Mouse (Mus musculus): ENCODE data around the gene Aprt. TPM values are rescaled to one million over a fixed set of nuclear protein-coding genes. Genes with fewer than 3 reads are reported as not detected.

Aprt gene
- polyA plus RNA-seq (2015; fragmentation: Nextera tagmentation; extraction: Ambion mirVana): 545 and 612 TPM in 2 replicates

GRCm38 (mm10) chr8:122576648-122577022 is at the start of gene Aprt:
Gene Aprt, minus strand, starts transcription at chr8:122576909.
- Histone ChIP-seq H3K4me3 (replicated peaks) (peak within 1 kb of the TSS; percentile 77), H3K4me2 (replicated peaks) (peak within 1 kb of the TSS; percentile 81), H3K9ac (peak within 1 kb of the TSS; percentile 83), H3K4me1 (replicated peaks) (peaks cover 37% of the 10 kb centered on the region), H3K27me3 (replicated peaks) (no peaks in the 10 kb centered on the region), H3K36me3 (peaks cover 11% of the 10 kb centered on the region), H3K9me3 (no peaks in the 10 kb centered on the region), H3K27ac (peak within 1 kb of the TSS; percentile 85)
- 0% methylated on average over 39 of the region's 39 CpGs for WGBS
- ATAC-seq: peak; percentile 90

DNA sequence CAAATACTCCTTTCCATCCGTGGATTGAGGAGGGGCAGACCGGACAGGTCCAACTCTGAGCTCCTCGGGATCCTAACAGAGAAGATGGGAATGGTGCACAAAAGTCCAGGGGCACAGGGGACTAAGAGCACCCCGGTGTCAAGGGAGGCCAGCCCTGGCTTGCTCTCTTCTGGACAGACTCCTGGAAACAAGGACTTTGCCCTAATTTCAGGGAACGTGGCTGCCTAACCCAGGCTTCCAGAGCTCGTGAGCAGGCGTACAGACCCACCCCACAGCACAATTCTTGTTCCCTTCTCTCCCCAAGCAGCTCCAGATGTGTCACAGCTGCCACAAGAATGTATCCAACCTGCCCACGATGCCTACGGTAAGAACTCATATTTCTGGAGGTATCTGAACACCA is 49.1 kb upstream of the Aprt start:
- no peaks in the 10 kb centered on the region for H3K9me3 ChIP-seq
- 0 out of 2 replicates have a peak, but pooled peaks cover 14% of the 10 kb centered on the region for H3K4me1 ChIP-seq (replicated peaks)
- H3K9ac ChIP-seq: no peak overlapping the region
- no peaks in the 10 kb centered on the region for H3K27me3 ChIP-seq (replicated peaks)
- ATAC-seq: no peak
- no peak overlapping the region for H3K4me2 ChIP-seq (replicated peaks)
- no peaks in the 10 kb centered on the region for H3K36me3 ChIP-seq
- 68% methylated on average over 9 of the region's 9 CpGs for WGBS
- no peak overlapping the region for H3K27ac ChIP-seq
- no peak overlapping the region for H3K4me3 ChIP-seq (replicated peaks)

DNA sequence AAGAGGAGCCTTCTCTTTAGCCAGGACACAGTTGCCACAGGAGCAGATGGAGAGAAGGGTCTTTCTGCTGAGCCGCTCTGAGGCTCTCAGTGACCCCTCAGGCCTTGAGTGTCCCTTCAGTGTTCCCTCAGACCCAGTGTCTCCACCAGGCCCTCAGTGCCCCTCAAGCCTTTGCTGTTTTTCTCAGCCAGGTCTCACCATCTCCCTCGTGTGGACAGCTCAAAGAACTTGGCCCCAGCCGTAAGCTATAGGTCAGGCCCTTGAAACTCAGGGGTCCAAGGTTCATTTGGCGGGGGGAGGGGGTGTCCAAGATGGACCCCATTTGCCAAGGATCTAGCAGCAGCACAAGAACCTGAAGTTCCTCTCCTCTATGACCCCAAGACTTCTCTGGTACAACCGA is 47.9 kb upstream of the Aprt start:
- H3K4me1 ChIP-seq (replicated peaks): 0 out of 2 replicates have a peak, but pooled peaks cover 14% of the 10 kb centered on the region
- H3K9me3 ChIP-seq: no peaks in the 10 kb centered on the region
- no peaks in the 10 kb centered on the region for H3K27me3 ChIP-seq (replicated peaks)
- no peak overlapping the region for H3K4me2 ChIP-seq (replicated peaks)
- WGBS: 74% methylated on average over 5 of the region's 5 CpGs
- H3K9ac ChIP-seq: no peak overlapping the region
- no peak overlapping the region for H3K4me3 ChIP-seq (replicated peaks)
- ATAC-seq: no peak
- H3K27ac ChIP-seq: no peak overlapping the region
- H3K36me3 ChIP-seq: no peaks in the 10 kb centered on the region

- ATAC-seq: no peak
- Histone ChIP-seq H3K9me3 (no peaks in the 10 kb centered on the region), H3K27me3 (replicated peaks) (no peaks in the 10 kb centered on the region), H3K36me3 (no peaks in the 10 kb centered on the region), H3K9ac (no peak overlapping the region), H3K4me1 (replicated peaks) (0 out of 2 replicates have a peak, but pooled peaks cover 14% of the 10 kb centered on the region), H3K4me3 (replicated peaks) (no peak overlapping the region), H3K27ac (no peak overlapping the region), H3K4me2 (replicated peaks) (no peak overlapping the region)
- 89% methylated on average over 17 of the region's 17 CpGs for WGBS
Observed at GRCm38 (mm10) chr8:122623844-122624642, 47.3 kb upstream of the Aprt start.

DNA sequence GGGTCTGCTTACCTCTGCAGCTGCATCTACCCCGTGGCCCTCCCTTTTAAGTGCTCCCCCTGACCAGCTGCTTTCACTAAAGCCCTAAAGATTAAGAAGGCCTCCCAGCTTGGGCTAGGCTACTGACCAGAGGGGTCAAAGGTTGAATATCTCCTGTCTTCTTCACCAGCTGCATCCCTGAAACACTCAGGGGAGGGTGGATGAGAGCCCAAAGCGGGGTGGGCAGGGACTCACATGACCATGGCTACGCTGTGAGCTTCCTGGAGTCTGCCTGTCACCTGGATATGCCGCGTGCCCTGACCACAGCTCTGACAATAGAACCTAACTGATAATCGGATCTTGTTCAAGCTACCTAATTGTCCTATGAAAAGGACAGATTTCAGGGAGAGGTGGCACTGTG is 46.0 kb upstream of the Aprt start, which contains the start of gene Pabpn1l:
Pabpn1l (minus strand) TSS at position 13 of the 400 bp plus-strand sequence.
- no peaks in the 10 kb centered on the region for H3K36me3 ChIP-seq
- no peak for ATAC-seq
- H3K27ac ChIP-seq: no peak within 1 kb of the TSS
- no peak within 1 kb of the TSS for H3K4me3 ChIP-seq (replicated peaks)
- H3K4me1 ChIP-seq (replicated peaks): peaks cover 17% of the 10 kb centered on the region; the same call in 1 of the 2 replicates
- no peaks in the 10 kb centered on the region for H3K9me3 ChIP-seq
- no peak within 1 kb of the TSS for H3K9ac ChIP-seq
- no peaks in the 10 kb centered on the region for H3K27me3 ChIP-seq (replicated peaks)
- 58% methylated on average over 6 of the region's 6 CpGs for WGBS
- no peak within 1 kb of the TSS for H3K4me2 ChIP-seq (replicated peaks)

DNA sequence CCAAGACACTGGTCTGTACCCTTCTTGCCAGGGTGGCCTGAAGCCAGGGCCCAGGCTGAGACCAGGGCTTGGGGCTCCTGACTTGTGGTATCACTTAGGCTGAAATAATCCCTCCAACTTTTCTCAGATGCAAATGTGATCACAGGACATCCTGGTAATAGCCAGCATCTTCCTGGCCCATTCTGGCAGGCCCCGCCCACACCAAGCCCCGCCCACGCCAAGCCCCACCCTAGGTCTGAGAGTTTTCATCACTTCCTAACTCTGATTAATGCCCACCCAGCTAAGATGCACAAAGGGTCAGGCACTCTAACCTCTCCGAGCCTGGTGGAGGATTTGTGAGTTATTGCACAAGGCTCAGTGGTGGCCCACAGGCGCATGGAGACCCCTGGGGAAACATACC is 43.7 kb upstream of the Aprt start:
- Histone ChIP-seq H3K36me3 (no peaks in the 10 kb centered on the region), H3K4me3 (replicated peaks) (no peak overlapping the region), H3K27ac (no peak overlapping the region), H3K4me2 (replicated peaks) (no peak overlapping the region), H3K4me1 (replicated peaks) (peaks cover 16% of the 10 kb centered on the region; the same call in 1 of the 2 replicates), H3K9ac (no peak overlapping the region), H3K9me3 (no peaks in the 10 kb centered on the region), H3K27me3 (replicated peaks) (no peaks in the 10 kb centered on the region)
- 27% methylated on average over 5 of the region's 5 CpGs for WGBS
- ATAC-seq: no peak

GRCm38 (mm10) chr8:122618660-122619378 is 42.1 kb upstream of the Aprt start:
- no peaks in the 10 kb centered on the region for H3K36me3 ChIP-seq
- H3K4me3 ChIP-seq (replicated peaks): no peak overlapping the region
- no peak overlapping the region for H3K27ac ChIP-seq
- no peak for ATAC-seq
- peaks cover 12% of the 10 kb centered on the region; the same call in 1 of the 2 replicates for H3K4me1 ChIP-seq (replicated peaks)
- H3K4me2 ChIP-seq (replicated peaks): no peak overlapping the region
- H3K27me3 ChIP-seq (replicated peaks): no peaks in the 10 kb centered on the region
- no peak overlapping the region for H3K9ac ChIP-seq
- 81% methylated on average over 6 of the region's 6 CpGs for WGBS
- H3K9me3 ChIP-seq: no peaks in the 10 kb centered on the region

DNA sequence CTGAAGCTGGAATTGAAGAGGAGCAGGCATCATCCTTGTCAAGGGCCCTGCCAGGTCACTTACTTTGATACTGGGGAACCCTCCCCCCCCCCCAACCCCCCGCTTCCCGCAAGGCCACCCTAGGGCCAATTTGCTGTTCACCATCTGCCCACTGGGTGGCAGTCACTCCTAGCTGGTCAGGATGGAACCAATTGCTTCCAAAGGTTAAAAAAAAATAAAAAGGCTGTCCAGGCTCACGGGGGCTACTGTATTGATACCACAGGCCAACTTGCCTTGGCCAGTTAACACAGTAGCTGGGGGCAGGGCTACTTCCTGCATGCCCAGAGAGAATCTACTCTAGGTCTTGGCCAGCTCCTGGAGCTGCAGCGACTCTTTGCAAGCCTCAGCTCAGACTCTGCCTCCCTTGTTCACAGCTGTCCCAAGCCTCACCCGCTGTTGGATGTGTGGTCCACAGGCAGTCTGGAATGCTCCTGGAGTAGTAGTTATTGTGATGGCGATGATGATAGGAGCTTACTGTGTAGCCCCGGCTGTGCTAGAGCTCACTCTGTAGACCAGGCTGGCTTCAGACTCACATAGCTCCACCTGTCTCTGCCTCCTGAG is 41.3 kb upstream of the Aprt start:
- no peaks in the 10 kb centered on the region for H3K9me3 ChIP-seq
- H3K36me3 ChIP-seq: peaks cover 2% of the 10 kb centered on the region; the same call in 1 of the 2 replicates
- peaks cover 12% of the 10 kb centered on the region for H3K4me1 ChIP-seq (replicated peaks)
- no peaks in the 10 kb centered on the region for H3K27me3 ChIP-seq (replicated peaks)
- ATAC-seq: peak; percentile 18; the same call in 1 of the 2 replicates
- H3K4me2 ChIP-seq (replicated peaks): peak overlapping the region; percentile 36; the same call in 1 of the 2 replicates
- H3K4me3 ChIP-seq (replicated peaks): no peak overlapping the region
- 26% methylated on average over 5 of the region's 7 CpGs for WGBS
- H3K27ac ChIP-seq: no peak overlapping the region
- H3K9ac ChIP-seq: no peak overlapping the region

DNA sequence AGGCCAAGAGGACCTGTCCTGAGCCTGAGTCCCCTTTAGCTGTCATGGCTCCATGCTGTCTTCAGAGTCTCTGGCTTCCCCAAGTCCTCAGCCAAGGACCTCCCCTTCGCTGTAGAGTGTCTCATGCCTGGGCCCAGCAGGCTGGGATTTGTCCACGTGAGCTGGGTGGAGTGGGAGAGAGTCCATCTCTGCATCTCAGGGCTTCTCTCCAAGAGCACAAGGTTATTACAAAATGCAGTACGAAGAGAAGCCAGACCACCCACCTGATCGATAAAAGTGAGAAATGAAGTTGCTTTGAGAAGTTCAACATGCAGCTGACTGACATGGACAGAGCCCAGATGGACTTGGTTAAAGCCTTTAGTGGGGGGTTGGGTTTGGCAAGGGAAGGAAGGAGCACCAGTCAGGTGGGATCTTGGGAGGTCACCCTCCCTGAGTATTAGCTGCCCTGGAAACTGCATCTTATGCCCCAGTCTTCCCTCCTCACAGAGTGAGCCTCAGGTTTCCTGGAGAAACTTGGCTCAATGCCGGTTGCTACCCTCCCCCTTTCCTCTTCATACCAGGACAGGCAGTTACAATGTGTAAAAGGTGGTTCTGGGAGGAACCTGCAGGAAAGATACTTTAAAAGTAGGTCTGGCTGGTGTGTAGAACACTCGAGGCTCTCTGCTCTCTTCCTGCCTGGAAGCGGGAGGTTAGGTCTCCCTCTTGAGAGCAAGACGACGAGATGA is 39.6 kb upstream of the Aprt start:
- H3K27me3 ChIP-seq (replicated peaks): no peaks in the 10 kb centered on the region
- H3K4me2 ChIP-seq (replicated peaks): no peak overlapping the region
- H3K9me3 ChIP-seq: no peaks in the 10 kb centered on the region
- WGBS: 66% methylated on average over 9 of the region's 9 CpGs
- no peak overlapping the region for H3K4me3 ChIP-seq (replicated peaks)
- peak overlapping the region; percentile 33; the same call in 1 of the 2 replicates for H3K27ac ChIP-seq
- H3K9ac ChIP-seq: no peak overlapping the region
- H3K4me1 ChIP-seq (replicated peaks): peaks cover 18% of the 10 kb centered on the region
- H3K36me3 ChIP-seq: peaks cover 2% of the 10 kb centered on the region; the same call in 1 of the 2 replicates
- no peak for ATAC-seq

GRCm38 (mm10) chr8:122611295-122612133 is 34.8 kb upstream of the Aprt start, which contains the start of the genes Galns and Trappc2l:
Gene Galns, minus strand, starts transcription at chr8:122611463.
Gene Trappc2l, plus strand, starts transcription at chr8:122611640.
- ATAC-seq: peak; percentile 98
- H3K4me3 ChIP-seq (replicated peaks): peak within 1 kb of the TSS; percentile 60
- no peaks in the 10 kb centered on the region for H3K27me3 ChIP-seq (replicated peaks)
- no peaks in the 10 kb centered on the region for H3K9me3 ChIP-seq
- under 1% methylated on average over 47 of the region's 57 CpGs for WGBS
- peaks cover 21% of the 10 kb centered on the region for H3K4me1 ChIP-seq (replicated peaks)
- peak within 1 kb of the TSS; percentile 86 for H3K27ac ChIP-seq
- peaks cover 2% of the 10 kb centered on the region; the same call in 1 of the 2 replicates for H3K36me3 ChIP-seq
- peak within 1 kb of the TSS; percentile 83 for H3K4me2 ChIP-seq (replicated peaks)
- H3K9ac ChIP-seq: peak within 1 kb of the TSS; percentile 72
